Mouse (Mus musculus) embryonic facial prominence, embryonic 14.5 days (tissue): Measurements from ENCODE around the gene A730009L09Rik. TPM values are rescaled to one million over a fixed set of nuclear protein-coding genes. Genes with fewer than 3 reads are reported as not detected.
A peak's percentile ranks its signal among the peaks of the same experiment; 100 is the strongest.

Experiments
- ATAC-seq: fragments of 200-750 bp; cut with Nextera tagmentation; 2 replicates; pipeline ENCODE4 v1.8.0; 2017; ENCODE audit warnings: low read depth, moderate number of reproducible peaks, moderate TSS enrichment
- DNase-seq: peaks from one replicate; pipeline ENCODE4 v3.0.0-alpha.2; 2015; ENCODE audit warnings: low spot score
- H3K27ac ChIP-seq: fragments of 300-500 bp; sonication (generic); replicated peaks from 2 replicates; pipeline ENCODE4 v1.5.1; 2014; ENCODE audit warnings: low read depth, mild to moderate bottlenecking, low read length, moderate library complexity
- H3K27me3 ChIP-seq: fragments of 300-500 bp; sonication (generic); replicated peaks from 2 replicates; pipeline ENCODE4 v1.6.1; 2014; ENCODE audit warnings: low read length; ENCODE audit not compliant: control insufficient read depth, insufficient read depth
- H3K36me3 ChIP-seq: fragments of 300-500 bp; sonication (generic); 2 replicates; pipeline ENCODE4 v1.6.1; 2014; ENCODE audit warnings: low read length, mixed read lengths; ENCODE audit not compliant: control insufficient read depth, insufficient read depth
- H3K4me1 ChIP-seq: fragments of 300-500 bp; sonication (generic); 2 replicates; pipeline ENCODE4 v1.6.1; 2014; ENCODE audit warnings: antibody characterized with exemption, low read length; ENCODE audit not compliant: control insufficient read depth, insufficient read depth
- H3K4me2 ChIP-seq: fragments of 300-500 bp; sonication (generic); 2 replicates; pipeline ENCODE4 v1.6.1; 2014; ENCODE audit warnings: low read depth, mild to moderate bottlenecking, low read length, moderate library complexity, mixed read lengths
- H3K4me3 ChIP-seq: fragments of 300-500 bp; sonication (generic); 2 replicates; pipeline ENCODE4 v1.5.1; 2014; ENCODE audit warnings: low read depth, mild to moderate bottlenecking, low read length
- H3K9ac ChIP-seq: fragments of 300-500 bp; sonication (generic); 2 replicates; pipeline ENCODE4 v1.6.1; 2014; ENCODE audit warnings: low read depth, mild to moderate bottlenecking, low read length, moderate library complexity, mixed read lengths
- H3K9me3 ChIP-seq: fragments of 300-500 bp; sonication (generic); 2 replicates; pipeline ENCODE4 v1.6.1; 2016; ENCODE audit warnings: low read length; ENCODE audit not compliant: control insufficient read depth
- WGBS: fragments of 180-500 bp; shearing (Covaris S2); extraction: QIAGEN DNeasy Blood & Tissue Kit; methylation state at CpG from one replicate; pipeline ENCODE4 v1.1.7; 2014; 5-methylcytosine and 5-hydroxymethylcytosine counted together
- polyA plus RNA-seq: library from polyadenylated mRNA; unstranded; fragments of >200 nt; fragmentation: Nextera tagmentation; extraction: Ambion mirVana; gene quantifications from 2 replicates; pipeline ENCODE4 v1.2.1, GENCODE M21; 2014

A730009L09Rik gene
- polyA plus RNA-seq, 1 experiment from 2014 or later = not detected

- 50% methylated on average over 9 of the region's 9 CpGs for WGBS
- Histone ChIP-seq H3K4me2 (no peak overlapping the region), H3K27ac (no peak overlapping the region), H3K36me3 (no peaks in the 10 kb centered on the region), H3K9me3 (no peaks in the 10 kb centered on the region), H3K4me3 (no peak overlapping the region), H3K9ac (no peak overlapping the region), H3K4me1 (no peaks in the 10 kb centered on the region), H3K27me3 (no peaks in the 10 kb centered on the region)
- no peak for DNase-seq
- no peak for ATAC-seq
Observed at GRCm38 (mm10) chr16:84549122-84549521, 34.2 kb downstream of the A730009L09Rik start.

GRCm38 (mm10) chr16:84550445-84550844 lies 35.5 kb downstream of the A730009L09Rik start:
- no peak for ATAC-seq
- WGBS = 83% methylated on average over 5 of the region's 5 CpGs

GRCm38 (mm10) chr16:84553981-84554380 lies 39.1 kb downstream of the A730009L09Rik start:
- Histone ChIP-seq H3K27ac (no peak overlapping the region), H3K9ac (no peak overlapping the region), H3K9me3 (no peaks in the 10 kb centered on the region), H3K4me1 (no peaks in the 10 kb centered on the region), H3K27me3 (no peaks in the 10 kb centered on the region), H3K4me2 (no peak overlapping the region), H3K4me3 (no peak overlapping the region), H3K36me3 (no peaks in the 10 kb centered on the region)
- DNase-seq = no peak
- WGBS = 85% methylated on average over 13 of the region's 13 CpGs
- no peak for ATAC-seq

More at GRCm38 (mm10) chr16:84550445-84550844, 35.5 kb downstream of the A730009L09Rik start:
- no peak overlapping the region for H3K9ac ChIP-seq
- no peak overlapping the region for H3K4me3 ChIP-seq
- H3K27me3 ChIP-seq = no peaks in the 10 kb centered on the region
- no peaks in the 10 kb centered on the region for H3K9me3 ChIP-seq
- H3K36me3 ChIP-seq = no peaks in the 10 kb centered on the region
- H3K27ac ChIP-seq = no peak overlapping the region
- DNase-seq = no peak
- H3K4me2 ChIP-seq = no peak overlapping the region
- no peaks in the 10 kb centered on the region for H3K4me1 ChIP-seq

GRCm38 (mm10) chr16:84558113-84558917 lies 43.4 kb downstream of the A730009L09Rik start:
- H3K4me2 ChIP-seq = 0 out of 2 replicates have a peak overlapping the region, but pooled peaks have one; percentile 15
- WGBS = 55% methylated on average over 20 of the region's 20 CpGs

GRCm38 (mm10) chr16:84559569-84560278 lies 44.8 kb downstream of the A730009L09Rik start:
- Histone ChIP-seq H3K4me3 (peak overlapping the region; percentile 11), H3K36me3 (no peaks in the 10 kb centered on the region), H3K27ac (no peak overlapping the region), H3K4me1 (peaks cover 4% of the 10 kb centered on the region; the same call in 1 of the 2 replicates), H3K9ac (no peak overlapping the region), H3K4me2 (peak overlapping the region; percentile 47), H3K9me3 (no peaks in the 10 kb centered on the region), H3K27me3 (no peaks in the 10 kb centered on the region)
- DNase-seq = no peak
- 7% methylated on average over 9 of the region's 9 CpGs for WGBS
- ATAC-seq = no peak

More at GRCm38 (mm10) chr16:84558113-84558917, 43.4 kb downstream of the A730009L09Rik start:
- no peak for ATAC-seq
- Histone ChIP-seq H3K9me3 (no peaks in the 10 kb centered on the region), H3K36me3 (no peaks in the 10 kb centered on the region), H3K27ac (no peak overlapping the region), H3K9ac (0 out of 2 replicates have a peak overlapping the region, but pooled peaks have one; percentile 34), H3K27me3 (no peaks in the 10 kb centered on the region), H3K4me1 (peaks cover 4% of the 10 kb centered on the region; the same call in 1 of the 2 replicates), H3K4me3 (no peak overlapping the region)
- no peak for DNase-seq

- Histone ChIP-seq H3K27ac (no peak overlapping the region), H3K4me2 (peak overlapping the region; percentile 47), H3K4me3 (peak overlapping the region; percentile 11)
Observed at GRCm38 (mm10) chr16:84560279-84560602, 45.3 kb downstream of the A730009L09Rik start.

More at GRCm38 (mm10) chr16:84560279-84560602, 45.3 kb downstream of the A730009L09Rik start:
- H3K9me3 ChIP-seq = no peaks in the 10 kb centered on the region
- no peaks in the 10 kb centered on the region for H3K36me3 ChIP-seq
- H3K4me1 ChIP-seq = peaks cover 4% of the 10 kb centered on the region; the same call in 1 of the 2 replicates
- DNase-seq (no peak), ATAC-seq (no peak)
- H3K9ac ChIP-seq = no peak overlapping the region
- no peaks in the 10 kb centered on the region for H3K27me3 ChIP-seq
- 36% methylated on average over 7 of the region's 7 CpGs for WGBS

Other genes with a start within 250 kb of the A730009L09Rik start
- gene Mrpl39, start 220.6 kb downstream of the A730009L09Rik start, polyA plus RNA-seq = 43.0 and 44.0 TPM in 2 replicates